Mouse (Mus musculus): ENCODE measurements around the gene Sub1.

The Sub1 gene

GRCm38 (mm10) chr15:12013532-12014196 is 16.9 kb upstream of the Sub1 start:
- no peak for DNase-seq (ENCODE audit: low read depth, low spot score)

DNA sequence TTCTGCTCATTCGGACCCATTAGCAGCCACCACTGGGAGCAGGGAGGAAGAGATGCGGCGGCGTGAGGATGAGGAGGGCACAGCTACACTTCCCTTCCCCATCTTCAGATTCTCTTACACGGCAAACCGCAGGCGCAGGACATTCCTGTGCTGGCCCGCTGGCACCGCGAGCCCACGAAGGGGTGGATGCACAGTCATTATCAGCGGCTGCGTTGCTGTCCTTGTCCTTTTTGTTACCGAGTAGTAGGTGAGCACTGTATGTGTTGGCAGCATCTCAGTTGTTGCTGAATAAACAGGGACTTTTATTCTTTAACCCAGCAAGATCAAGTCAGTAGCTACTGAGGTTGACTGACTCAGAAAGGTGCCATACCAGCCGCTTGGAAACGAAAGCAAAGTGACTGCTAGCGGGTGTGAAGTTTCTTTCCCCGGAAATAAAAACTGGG is 13.8 kb upstream of the Sub1 start:
- DNase-seq (ENCODE audit: low read depth, low spot score) = no peak

DNA sequence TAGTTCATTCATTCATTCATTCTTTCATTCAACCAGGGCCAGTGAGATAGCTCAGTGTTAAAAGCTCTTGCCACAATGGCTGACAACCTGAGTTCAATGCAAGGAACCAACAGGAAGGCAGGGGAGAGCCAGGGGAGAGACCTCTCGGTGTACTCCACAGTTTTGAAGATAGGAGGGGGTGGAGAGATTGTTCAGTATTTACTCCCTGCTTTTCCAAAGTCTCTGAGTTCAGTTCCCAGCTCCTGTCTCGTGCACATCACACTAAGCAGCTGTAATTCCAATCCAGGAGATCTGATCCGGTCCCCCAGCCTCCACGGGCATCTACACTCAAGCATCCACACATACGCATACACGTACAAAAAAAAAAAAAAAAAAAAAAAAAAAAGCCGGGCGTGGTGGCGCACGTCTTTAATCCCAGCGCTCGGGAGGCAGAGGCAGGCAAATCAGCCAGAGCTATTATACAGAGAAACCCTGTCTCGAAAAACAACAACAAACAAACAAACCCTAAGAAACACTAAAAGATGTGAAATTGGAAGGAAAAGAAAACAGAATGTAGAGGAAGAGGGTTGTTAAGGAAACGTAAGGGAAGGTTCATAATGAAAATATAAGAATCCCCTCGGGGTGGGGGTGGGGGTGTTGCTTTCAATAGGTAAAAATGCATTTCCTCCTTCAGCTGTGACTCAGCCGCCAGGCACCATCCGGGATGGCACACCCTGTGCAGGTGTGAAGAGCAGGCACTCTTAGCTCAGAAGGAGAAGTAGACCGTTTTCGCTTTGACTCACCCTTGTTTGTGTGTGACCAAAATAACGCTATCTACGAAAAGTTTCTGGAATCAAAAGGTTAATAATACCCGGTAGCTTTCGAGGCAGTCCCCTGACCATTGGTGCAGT is 13.2 kb upstream of the Sub1 start:
- peak; percentile 68 for DNase-seq (ENCODE audit: low read depth, low spot score)

DNA sequence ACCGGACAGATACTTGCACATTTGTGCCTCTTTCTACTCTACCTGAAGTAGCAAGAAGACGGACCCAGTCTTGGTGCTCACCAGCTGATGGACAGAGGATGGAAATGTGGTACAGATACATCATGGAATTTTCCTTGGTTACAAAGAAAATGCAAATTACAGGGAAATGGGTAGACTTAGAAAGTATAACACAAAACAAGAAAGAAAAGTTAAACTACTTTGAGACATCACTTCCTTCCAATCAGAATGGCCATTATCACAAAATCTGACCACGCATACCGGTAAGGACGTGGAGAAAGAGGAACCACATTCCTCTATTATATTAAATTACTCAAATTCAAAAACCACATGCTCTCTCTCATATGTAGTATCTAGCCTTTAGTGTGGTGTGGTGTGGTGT is 12.1 kb upstream of the Sub1 start:
- DNase-seq (ENCODE audit: low read depth, low spot score) = no peak

DNA sequence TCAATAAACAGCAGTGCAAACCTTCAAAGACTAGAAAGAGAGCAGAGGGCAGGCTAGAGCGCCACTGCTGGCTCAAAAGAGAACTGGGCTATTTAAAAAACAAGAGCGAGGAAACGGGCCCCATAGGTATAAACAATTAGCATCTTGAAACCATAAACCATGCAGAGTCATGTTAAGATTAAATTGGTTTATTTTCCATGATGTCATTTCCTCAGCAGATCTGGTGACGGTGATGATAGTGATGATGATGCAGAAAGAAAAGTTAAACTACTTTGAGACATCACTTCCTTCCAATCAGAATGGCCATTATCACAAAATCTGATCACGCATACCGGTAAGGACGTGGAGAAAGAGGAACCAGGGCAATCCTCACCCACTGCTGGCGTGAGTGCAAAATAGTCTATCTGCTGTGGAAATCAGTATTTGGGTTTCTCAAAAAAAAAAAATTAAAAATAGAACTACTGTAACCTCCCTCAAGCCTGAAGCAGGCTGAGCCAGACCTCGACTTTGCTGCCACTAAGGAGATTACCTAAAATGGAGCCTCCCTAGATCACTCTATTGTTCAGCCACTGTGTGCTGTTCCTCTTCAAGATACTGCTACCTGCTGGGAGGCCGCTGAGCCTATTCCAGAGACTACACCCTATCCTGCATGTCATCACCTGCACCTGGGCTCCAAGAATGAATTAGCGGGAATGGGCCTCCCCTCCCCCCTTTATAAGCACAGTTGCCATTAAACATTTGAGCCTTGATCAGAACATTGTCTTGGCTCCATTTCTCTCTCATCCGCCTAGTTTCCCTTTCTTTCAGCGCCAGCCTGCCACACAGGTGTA is 11.4 kb upstream of the Sub1 start:
- DNase-seq (ENCODE audit: low read depth, low spot score) = peak; percentile 87

GRCm38 (mm10) chr15:12007421-12007820 is 10.6 kb upstream of the Sub1 start:
- no peak for DNase-seq (ENCODE audit: low read depth, low spot score)

DNA sequence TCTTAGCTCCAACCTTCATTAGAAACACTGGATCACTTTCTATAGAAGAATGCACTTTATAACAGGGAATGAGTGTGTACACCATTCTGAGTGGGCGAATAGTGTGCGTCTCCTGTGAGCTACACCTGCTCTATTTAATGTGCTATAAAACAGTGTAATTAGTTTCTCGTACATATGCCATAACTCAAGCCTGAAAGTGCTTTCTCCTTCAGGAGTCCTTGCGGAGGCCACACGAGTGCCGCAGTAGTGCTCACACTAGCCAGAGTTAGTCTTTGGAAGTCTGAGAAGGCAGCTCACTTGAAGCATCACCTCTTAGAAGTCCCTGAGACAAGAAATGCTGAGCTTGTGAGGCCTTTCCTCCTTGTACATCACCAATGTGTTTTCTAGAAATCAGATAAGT is 9.4 kb upstream of the Sub1 start:
- no peak for DNase-seq (ENCODE audit: low read depth, low spot score)

DNA sequence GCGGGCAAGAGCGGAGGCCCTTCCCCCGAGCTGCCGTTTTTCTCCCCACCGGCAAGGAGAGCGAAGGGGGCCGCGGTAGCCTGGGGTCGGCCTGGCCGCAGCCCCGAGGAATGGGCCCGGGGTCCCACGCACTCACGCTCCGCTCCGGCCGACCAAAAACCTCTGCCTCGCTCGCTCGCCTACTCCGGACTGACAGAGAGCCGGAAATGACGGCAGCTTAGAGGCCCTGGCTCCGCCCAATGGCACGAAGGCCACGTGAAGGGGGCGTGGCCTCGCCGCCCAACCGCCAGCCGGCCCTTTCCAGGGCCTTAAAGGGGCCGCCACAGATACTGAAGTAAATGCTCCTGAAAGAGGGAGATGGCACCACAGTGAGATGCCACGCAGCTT is 975 bp downstream of the Sub1 start:
- DNase-seq (ENCODE audit: low read depth, low spot score) = peak; percentile 94

DNA sequence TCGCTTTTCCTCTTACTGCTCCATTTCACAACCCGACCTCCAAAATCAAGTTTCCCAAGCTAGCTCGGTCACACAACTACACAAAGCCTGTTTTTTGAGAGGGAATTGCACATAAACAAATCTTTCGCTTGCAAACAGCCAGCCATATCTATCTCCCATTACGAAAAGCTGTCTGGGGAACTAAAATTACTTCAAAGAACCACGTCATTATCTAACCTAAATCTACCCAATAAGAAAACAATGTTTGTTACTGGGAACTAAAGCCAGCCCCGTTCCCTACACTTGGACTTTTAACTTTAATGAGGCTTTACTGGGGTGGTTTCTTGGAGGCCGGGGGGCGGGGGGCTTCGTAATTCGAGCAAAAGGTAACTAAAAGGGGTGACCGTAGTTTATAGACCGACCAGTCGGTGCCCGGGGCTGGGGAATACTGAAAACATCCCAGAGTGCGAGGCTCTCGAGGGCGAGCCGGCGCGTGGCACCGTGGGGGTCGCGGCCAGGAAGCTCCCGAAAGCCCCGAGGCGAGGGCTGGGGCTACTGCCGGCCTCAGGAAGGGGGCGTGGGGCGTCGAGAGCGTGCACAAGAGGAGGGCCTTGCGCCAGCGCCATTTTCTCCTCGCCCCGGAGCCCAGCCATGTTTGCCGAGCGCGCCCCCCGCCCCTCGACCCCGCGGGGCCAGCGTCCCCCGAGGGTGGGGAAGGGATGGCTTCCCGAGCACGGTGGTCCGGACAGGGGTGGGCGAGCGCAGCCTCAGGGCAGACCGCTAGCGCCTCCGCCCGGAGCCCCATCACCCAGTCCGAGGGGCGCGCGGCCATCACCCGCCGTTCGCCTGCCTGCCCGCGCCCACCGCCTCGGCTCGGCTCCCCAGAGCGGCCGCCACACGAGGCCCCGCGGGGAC is 1.6 kb downstream of the Sub1 start:
- peak; percentile 83 for DNase-seq (ENCODE audit: low read depth, low spot score)

- DNase-seq (ENCODE audit: low read depth, low spot score) = no peak
These were observed 2.8 kb downstream of the Sub1 start for GRCm38 (mm10) chr15:11994006-11994405.

DNA sequence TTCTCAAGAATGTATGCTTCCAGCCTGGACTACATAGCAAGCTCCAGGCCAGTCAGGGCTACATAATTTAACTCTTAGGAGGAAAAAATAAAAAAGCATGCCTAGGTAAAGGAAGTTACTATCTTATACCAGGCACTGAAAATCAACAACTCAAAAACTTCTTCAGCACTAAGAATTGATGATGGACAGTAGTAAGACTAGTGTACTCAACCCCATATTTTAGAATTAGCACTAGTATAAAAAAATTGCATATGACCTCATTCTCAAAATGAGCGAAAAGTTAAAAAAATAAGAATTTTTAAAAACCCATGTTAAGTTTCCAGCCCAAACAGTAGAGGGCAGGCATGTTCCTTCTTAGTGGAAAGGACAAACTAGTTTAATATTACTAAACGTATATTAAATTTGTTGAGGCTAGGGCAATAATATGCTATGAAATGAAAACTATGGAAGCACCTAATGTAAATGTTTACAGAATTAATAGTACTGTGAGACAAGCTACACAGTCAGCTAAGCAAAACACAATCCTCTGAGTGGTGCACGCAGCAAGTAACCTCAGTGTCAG is 5.2 kb downstream of the Sub1 start:
- no peak for DNase-seq (ENCODE audit: low read depth, low spot score)

- no peak for DNase-seq (ENCODE audit: low read depth, low spot score)
These were observed 8.2 kb downstream of the Sub1 start for GRCm38 (mm10) chr15:11988580-11988979.

DNA sequence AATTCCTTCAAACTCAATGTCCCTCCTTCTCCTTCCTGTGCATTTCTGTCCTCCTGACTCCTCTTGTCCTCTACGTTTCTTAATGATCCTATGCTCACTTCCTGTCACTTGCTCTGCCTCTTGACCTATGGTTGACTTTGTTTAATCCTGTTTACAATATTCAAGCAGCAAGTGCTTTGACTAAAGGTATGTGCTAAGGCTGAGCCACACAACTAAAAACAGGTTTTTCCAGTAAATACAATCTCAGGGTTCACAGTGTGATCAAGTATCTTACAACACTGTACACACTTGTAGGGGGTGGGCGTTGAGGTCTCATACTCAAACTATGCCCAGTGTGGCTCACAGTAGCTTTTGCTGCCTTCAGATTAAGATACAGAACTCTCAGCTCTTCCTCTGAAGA is 8.9 kb downstream of the Sub1 start:
- DNase-seq (ENCODE audit: low read depth, low spot score) = peak; percentile 78

DNA sequence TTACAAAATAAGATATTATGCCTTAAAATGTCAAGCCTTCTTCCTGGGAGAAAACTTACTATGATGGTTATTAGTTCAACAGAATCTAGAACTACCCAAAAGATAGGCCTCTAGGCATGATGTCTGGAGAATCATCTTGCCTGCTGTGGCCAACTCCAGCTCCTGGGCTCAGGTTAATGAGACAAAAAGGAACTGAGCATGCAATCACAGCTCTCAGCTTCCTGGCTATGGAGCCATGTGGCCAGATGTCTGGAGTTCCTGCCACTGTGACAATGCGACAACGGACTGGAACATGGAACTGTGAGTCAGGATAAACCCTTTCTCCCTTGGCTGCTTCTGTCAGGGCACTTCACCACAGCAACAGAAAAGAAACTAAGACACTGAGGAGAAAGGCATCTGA is 14.8 kb downstream of the Sub1 start:
- DNase-seq (ENCODE audit: low read depth, low spot score) = no peak

- no peak for DNase-seq (ENCODE audit: low read depth, low spot score)
These were observed 15.3 kb downstream of the Sub1 start for GRCm38 (mm10) chr15:11981501-11981900.

DNA sequence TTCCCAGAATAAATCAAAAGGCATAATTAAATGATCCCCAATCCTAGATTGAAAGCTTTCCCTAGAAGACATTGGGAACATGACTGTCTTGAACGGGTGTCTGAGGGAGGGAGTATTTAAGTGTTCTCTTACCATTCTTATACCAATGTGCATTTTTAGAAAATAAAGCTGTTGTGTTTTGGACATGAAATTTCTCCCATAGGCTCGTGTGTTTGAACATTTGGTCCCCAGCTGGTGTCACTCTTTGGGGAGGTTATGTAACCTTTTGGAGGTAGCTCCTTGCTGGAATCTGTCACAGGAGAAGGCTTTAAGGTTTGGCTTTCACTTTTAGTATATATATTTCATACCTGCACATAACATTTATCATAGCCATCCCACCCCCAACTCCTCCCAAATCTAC is 18.6 kb downstream of the Sub1 start:
- no peak for DNase-seq (ENCODE audit: low read depth, low spot score)

- no peak for DNase-seq (ENCODE audit: low read depth, low spot score)
These were observed 19.7 kb downstream of the Sub1 start for GRCm38 (mm10) chr15:11977071-11977470.

DNA sequence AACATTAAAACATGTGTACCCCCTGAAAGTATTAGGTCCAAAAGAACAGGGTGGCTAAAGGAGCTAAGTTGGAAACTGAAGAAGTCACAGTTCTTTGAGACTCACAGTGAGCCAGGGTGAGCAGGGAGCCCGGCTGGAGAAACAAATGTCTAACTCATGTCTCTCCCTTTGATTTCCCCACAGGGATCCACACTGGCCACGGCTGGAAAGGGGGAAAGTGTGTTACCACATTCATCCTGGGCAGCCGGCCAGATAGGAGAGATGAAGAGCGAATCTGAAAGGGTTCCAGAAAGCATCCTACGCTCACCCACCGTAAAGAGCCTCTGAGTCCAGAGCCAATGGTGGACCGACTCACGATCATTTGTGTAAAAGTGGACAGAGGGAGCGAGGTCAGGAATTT is 20.9 kb downstream of the Sub1 start:
- DNase-seq (ENCODE audit: low read depth, low spot score) = no peak

- DNase-seq (ENCODE audit: low read depth, low spot score) = peak; percentile 83
These were observed 24.8 kb downstream of the Sub1 start for GRCm38 (mm10) chr15:11971854-11972420.

GRCm38 (mm10) chr15:11970621-11971020 is 26.2 kb downstream of the Sub1 start:
- DNase-seq (ENCODE audit: low read depth, low spot score) = no peak

All from R1 (cell line).